Mouse (Mus musculus) intestine, postnatal 0 days (tissue): ENCODE measurements around the gene Rapgef1. TPM values are rescaled to one million over a fixed set of nuclear protein-coding genes. Genes with fewer than 3 reads are reported as not detected.

Source experiments
- ATAC-seq: fragments of 200-750 bp; cut with Nextera tagmentation; 2 replicates; pipeline ENCODE4 v1.8.0; 2017; ENCODE audit warnings: mild to moderate bottlenecking, moderate TSS enrichment, moderate library complexity
- H3K27ac ChIP-seq: fragments of 300-500 bp; sonication (generic); 2 replicates; pipeline ENCODE4 v1.5.1; 2014; ENCODE audit warnings: mild to moderate bottlenecking, low read depth, low read length, moderate library complexity
- H3K27me3 ChIP-seq: fragments of 300-500 bp; sonication (generic); replicated peaks from 2 replicates; pipeline ENCODE4 v1.6.1; 2014; ENCODE audit warnings: low read length, mixed read lengths; ENCODE audit not compliant: control insufficient read depth, insufficient read depth
- H3K36me3 ChIP-seq: fragments of 300-500 bp; sonication (generic); 2 replicates; pipeline ENCODE4 v1.6.1; 2014; ENCODE audit warnings: mild to moderate bottlenecking, moderate library complexity; ENCODE audit not compliant: control insufficient read depth, insufficient read depth
- H3K4me1 ChIP-seq: fragments of 300-500 bp; sonication (generic); replicated peaks from 2 replicates; pipeline ENCODE4 v1.6.1; 2014; ENCODE audit warnings: antibody characterized with exemption, low read length, mixed read lengths; ENCODE audit not compliant: control insufficient read depth, insufficient read depth
- H3K4me2 ChIP-seq: fragments of 300-500 bp; sonication (generic); replicated peaks from 2 replicates; pipeline ENCODE4 v1.6.1; 2014; ENCODE audit warnings: low read depth, mild to moderate bottlenecking, moderate library complexity
- H3K4me3 ChIP-seq: fragments of 300-500 bp; sonication (generic); 2 replicates; pipeline ENCODE4 v1.5.1; 2014; ENCODE audit warnings: low read depth, low read length
- H3K9ac ChIP-seq: fragments of 300-500 bp; sonication (generic); 2 replicates; pipeline ENCODE4 v1.6.1; 2014; ENCODE audit warnings: mild to moderate bottlenecking, low read depth, low read length
- H3K9me3 ChIP-seq: fragments of 300-500 bp; sonication (generic); 2 replicates; pipeline ENCODE4 v1.6.1; 2016; ENCODE audit warnings: mixed run types; ENCODE audit not compliant: control insufficient read depth
- CTCF ChIP-seq: sonication (generic); IDR thresholded peaks from 2 replicates; pipeline ENCODE4 v1.5.1; 2016; ENCODE audit warnings: low read depth, mild to moderate bottlenecking, control low read depth, antibody characterized with exemption, moderate library complexity
- WGBS: fragments of 180-500 bp; shearing (Covaris S2); extraction: QIAGEN DNeasy Blood & Tissue Kit; methylation state at CpG from one replicate; pipeline ENCODE4 v1.1.7; 2014; 5-methylcytosine and 5-hydroxymethylcytosine counted together
- polyA plus RNA-seq: library from polyadenylated mRNA; unstranded; fragments of >200 nt; fragmentation: Nextera tagmentation; extraction: Ambion mirVana; gene quantifications from 2 replicates; pipeline ENCODE4 v1.2.1, GENCODE M21; 2015

Rapgef1 gene
- polyA plus RNA-seq, 1 experiment from 2014 or later, result 6.1 TPM

GRCm38 (mm10) chr2:29667109-29667508 lies 47.6 kb downstream of the Rapgef1 start:
- H3K9ac ChIP-seq, result no peak overlapping the region
- ATAC-seq, result no peak
- no peaks in the 10 kb centered on the region for H3K9me3 ChIP-seq
- H3K36me3 ChIP-seq, result no peaks in the 10 kb centered on the region
- H3K27me3 ChIP-seq, result no peaks in the 10 kb centered on the region
- H3K4me1 ChIP-seq, result peaks cover 8% of the 10 kb centered on the region; the same call in 1 of the 2 replicates
- no peak overlapping the region for H3K4me3 ChIP-seq
- H3K4me2 ChIP-seq, result no peak overlapping the region
- WGBS, result 86% methylated on average over 4 of the region's 4 CpGs
- TF ChIP-seq CTCF, result no peak
- H3K27ac ChIP-seq, result no peak overlapping the region

GRCm38 (mm10) chr2:29668011-29668691 lies 48.6 kb downstream of the Rapgef1 start:
- Histone ChIP-seq H3K4me1 (peaks cover 8% of the 10 kb centered on the region; the same call in 1 of the 2 replicates), H3K4me3 (no peak overlapping the region), H3K9ac (no peak overlapping the region), H3K36me3 (no peaks in the 10 kb centered on the region), H3K9me3 (no peaks in the 10 kb centered on the region), H3K27me3 (no peaks in the 10 kb centered on the region), H3K27ac (no peak overlapping the region), H3K4me2 (no peak overlapping the region)
- WGBS, result 52% methylated on average over 7 of the region's 7 CpGs
- no peak for TF ChIP-seq CTCF
- ATAC-seq, result no peak

GRCm38 (mm10) chr2:29668963-29669362 lies 49.4 kb downstream of the Rapgef1 start:
- no peak overlapping the region for H3K9ac ChIP-seq
- H3K4me3 ChIP-seq, result no peak overlapping the region
- H3K4me1 ChIP-seq, result peaks cover 8% of the 10 kb centered on the region; the same call in 1 of the 2 replicates
- no peaks in the 10 kb centered on the region for H3K9me3 ChIP-seq
- WGBS, result 89% methylated on average over 4 of the region's 4 CpGs
- no peak for ATAC-seq
- no peaks in the 10 kb centered on the region for H3K36me3 ChIP-seq
- no peak overlapping the region for H3K4me2 ChIP-seq
- no peaks in the 10 kb centered on the region for H3K27me3 ChIP-seq
- no peak overlapping the region; the same call in 1 of the 2 replicates for H3K27ac ChIP-seq
- no peak for TF ChIP-seq CTCF

- no peaks in the 10 kb centered on the region for H3K27me3 ChIP-seq
- no peak overlapping the region for H3K4me2 ChIP-seq
- H3K4me1 ChIP-seq, result peaks cover 8% of the 10 kb centered on the region; the same call in 1 of the 2 replicates
- no peaks in the 10 kb centered on the region for H3K9me3 ChIP-seq
- no peak for TF ChIP-seq CTCF
- H3K9ac ChIP-seq, result no peak overlapping the region
- H3K4me3 ChIP-seq, result no peak overlapping the region
- H3K36me3 ChIP-seq, result no peaks in the 10 kb centered on the region
- no peak overlapping the region for H3K27ac ChIP-seq
- ATAC-seq, result no peak
These were observed 50.2 kb downstream of the Rapgef1 start for GRCm38 (mm10) chr2:29669711-29670110.

GRCm38 (mm10) chr2:29670231-29670991 lies 50.9 kb downstream of the Rapgef1 start:
- no peak overlapping the region for H3K4me2 ChIP-seq
- H3K27me3 ChIP-seq, result no peaks in the 10 kb centered on the region
- no peak overlapping the region for H3K27ac ChIP-seq
- WGBS, result 35% methylated on average over 9 of the region's 9 CpGs
- H3K9ac ChIP-seq, result no peak overlapping the region
- TF ChIP-seq CTCF, result peak; percentile 70
- no peaks in the 10 kb centered on the region for H3K36me3 ChIP-seq
- H3K4me3 ChIP-seq, result no peak overlapping the region
- no peaks in the 10 kb centered on the region for H3K9me3 ChIP-seq
- H3K4me1 ChIP-seq, result peaks cover 8% of the 10 kb centered on the region; the same call in 1 of the 2 replicates
- no peak for ATAC-seq

GRCm38 (mm10) chr2:29671374-29671773 lies 51.9 kb downstream of the Rapgef1 start:
- 75% methylated on average over 4 of the region's 4 CpGs for WGBS
- no peak for TF ChIP-seq CTCF
- H3K36me3 ChIP-seq, result no peaks in the 10 kb centered on the region
- no peaks in the 10 kb centered on the region for H3K27me3 ChIP-seq
- no peaks in the 10 kb centered on the region for H3K9me3 ChIP-seq
- no peak overlapping the region for H3K4me3 ChIP-seq
- H3K4me2 ChIP-seq, result no peak overlapping the region
- no peak overlapping the region for H3K27ac ChIP-seq
- H3K9ac ChIP-seq, result no peak overlapping the region
- ATAC-seq, result no peak
- H3K4me1 ChIP-seq, result peaks cover 3% of the 10 kb centered on the region; the same call in 1 of the 2 replicates
